Mouse (Mus musculus) lung, adult 2 months (tissue): ENCODE results near the gene Immp2l.

ENCODE experiments used
- CTCF ChIP-seq: fragments of 200-500 bp; IDR thresholded peaks from 2 replicates; pipeline ENCODE4 v1.5.1; 2011; ENCODE audit warnings: mild to moderate bottlenecking, low read length, control low read depth; ENCODE audit not compliant: insufficient read depth
- POLR2A ChIP-seq: fragments of 200-500 bp; IDR thresholded peaks from 2 replicates; pipeline ENCODE4 v1.6.1; 2011; ENCODE audit warnings: low read depth, mild to moderate bottlenecking, control low read depth, low read length, borderline replicate concordance; ENCODE audit errors: extremely low read depth

- TF ChIP-seq CTCF (no peak), POLR2A (no peak)
Observed at GRCm38 (mm10) chr12:41096045-41096444, 72.2 kb downstream of the Immp2l start.
